Mouse (Mus musculus): ENCODE measurements around the gene Ckap4.
"Not testable (repeated sequence)": the region's sequence is repeated elsewhere in the genome, so short reads cannot be mapped to it uniquely, and the experiment has no call there.

The Ckap4 gene

DNA sequence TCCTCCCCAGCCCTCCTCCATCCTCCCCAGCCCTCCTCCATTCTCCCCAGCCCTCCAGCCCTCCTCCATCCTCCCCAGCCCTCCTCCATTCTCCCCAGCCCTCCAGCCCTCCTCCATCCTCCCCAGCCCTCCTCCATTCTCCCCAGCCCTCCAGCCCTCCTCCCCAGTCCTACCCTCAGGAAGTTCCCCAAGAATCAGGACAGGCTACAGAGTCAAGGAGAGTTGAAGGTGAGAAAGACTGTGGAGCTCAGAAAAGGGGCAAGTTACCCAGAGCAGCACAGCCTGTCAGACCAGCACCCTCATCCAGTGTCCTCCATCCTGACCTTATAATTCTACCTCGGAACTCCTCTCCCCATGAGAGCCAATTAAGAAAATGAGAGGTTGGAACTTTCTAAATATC is 17.9 kb downstream of the Ckap4 start:
- in situ Hi-C loops (cut with MboI; ENCODE audit: low pct_unique_long_range_greater_than_20kb in 1 of 2, low sequenced_read_pairs in 2 of 2, unreplicated experiment in 1 of 2): not testable (repeated sequence)

- in situ Hi-C loops (cut with MboI; ENCODE audit: low pct_unique_long_range_greater_than_20kb in 1 of 2, low sequenced_read_pairs in 2 of 2, unreplicated experiment in 1 of 2): no loop called here
Measured at GRCm38 (mm10) chr10:84515512-84515950, 18.3 kb downstream of the Ckap4 start.

DNA sequence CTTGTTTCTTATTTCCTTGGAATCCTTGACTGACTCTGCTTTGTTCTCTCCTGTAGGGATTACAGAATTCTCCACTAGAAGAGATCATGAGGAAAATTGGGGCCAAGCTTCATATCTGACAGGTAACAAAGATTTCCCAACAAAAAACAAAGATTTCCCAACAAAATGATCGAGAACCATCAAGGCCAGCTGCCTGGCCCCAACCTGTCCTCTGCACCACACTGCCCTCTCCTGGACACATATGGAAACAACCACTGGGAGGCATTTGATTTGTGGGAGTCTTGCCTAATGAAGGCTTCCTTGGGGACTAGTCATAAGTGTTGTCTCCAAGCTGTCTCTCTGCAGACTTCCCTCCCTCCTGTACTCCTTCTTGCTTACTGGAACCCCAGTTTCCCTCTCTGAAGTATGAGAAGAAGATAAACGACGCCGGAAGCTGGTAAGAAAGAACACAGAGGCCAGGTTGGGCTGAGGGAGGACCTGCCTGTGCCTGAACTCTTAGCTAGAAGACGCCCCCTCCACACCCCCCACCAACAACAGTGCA is 19.8 kb downstream of the Ckap4 start:
- in situ Hi-C loops (cut with MboI; ENCODE audit: low pct_unique_long_range_greater_than_20kb in 1 of 2, low sequenced_read_pairs in 2 of 2, unreplicated experiment in 1 of 2): no loop called here

DNA sequence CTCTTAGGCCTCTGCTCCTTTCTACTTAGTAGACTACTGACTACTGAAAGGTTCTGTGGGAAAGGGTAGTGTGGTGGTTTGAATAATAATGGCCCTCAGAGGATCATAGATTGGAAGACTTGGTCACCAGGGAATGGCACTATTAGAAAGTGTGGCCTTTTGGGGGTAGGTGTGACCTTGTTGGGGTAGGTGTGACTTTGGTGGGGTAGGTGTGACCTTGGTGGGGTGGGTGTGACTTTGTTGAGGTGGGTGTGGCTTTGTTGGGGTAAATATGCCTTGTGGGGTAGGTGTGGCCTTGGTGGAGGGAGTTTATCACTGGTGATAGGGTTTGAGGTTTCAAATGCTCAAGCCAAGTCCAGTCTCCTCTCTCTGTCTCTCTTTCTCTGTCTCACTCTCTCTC is 21.1 kb downstream of the Ckap4 start:
- in situ Hi-C loops (cut with MboI; ENCODE audit: low pct_unique_long_range_greater_than_20kb in 1 of 2, low sequenced_read_pairs in 2 of 2, unreplicated experiment in 1 of 2): no loop called here

- in situ Hi-C loops (cut with MboI; ENCODE audit: low pct_unique_long_range_greater_than_20kb in 1 of 2, low sequenced_read_pairs in 2 of 2, unreplicated experiment in 1 of 2): no loop called here
Measured at GRCm38 (mm10) chr10:84508603-84509002, 25.3 kb downstream of the Ckap4 start.

DNA sequence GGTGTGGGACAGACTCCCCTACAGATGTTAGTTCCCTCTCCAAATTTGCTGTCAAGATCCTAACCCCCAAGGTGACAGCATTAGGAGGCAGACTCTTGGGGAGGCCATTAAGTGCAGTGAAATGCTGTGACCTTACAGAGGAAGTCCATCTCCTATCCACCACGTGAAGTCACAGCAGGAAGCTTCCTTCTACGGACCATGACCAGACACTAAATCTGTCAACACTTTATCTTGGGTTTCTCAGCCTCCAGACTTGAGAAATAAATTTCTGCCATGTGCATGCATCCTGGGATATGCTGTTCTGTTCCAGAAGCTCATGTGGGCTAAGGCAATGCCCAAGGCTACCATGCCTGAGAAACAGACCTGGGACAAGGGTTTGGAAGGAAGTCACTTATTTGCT is 35.0 kb downstream of the Ckap4 start:
- in situ Hi-C loops (cut with MboI; ENCODE audit: low pct_unique_long_range_greater_than_20kb in 1 of 2, low sequenced_read_pairs in 2 of 2, unreplicated experiment in 1 of 2): no loop called here

DNA sequence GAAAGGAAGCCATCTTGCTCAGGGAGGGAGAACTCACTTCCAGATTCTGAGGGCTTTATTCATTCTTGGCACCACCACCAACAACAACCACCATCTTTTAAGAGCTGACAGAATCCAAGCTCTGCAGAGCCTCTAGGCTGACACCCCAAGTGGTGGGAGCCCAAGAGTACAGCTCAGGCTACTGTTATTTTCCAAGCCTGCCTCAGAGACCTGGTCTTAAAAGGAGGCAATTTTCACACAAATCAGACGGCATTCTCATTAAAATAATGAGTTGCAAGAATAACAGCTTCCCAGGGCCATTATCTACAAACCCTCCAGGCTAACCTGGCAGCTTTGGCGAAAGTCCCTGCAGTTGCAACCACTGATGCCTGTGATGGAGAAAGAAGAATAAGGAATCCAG is 37.1 kb downstream of the Ckap4 start:
- in situ Hi-C loops (cut with MboI; ENCODE audit: low pct_unique_long_range_greater_than_20kb in 1 of 2, low sequenced_read_pairs in 2 of 2, unreplicated experiment in 1 of 2): no loop called here

GRCm38 (mm10) chr10:84494432-84494831 is 39.4 kb downstream of the Ckap4 start:
- in situ Hi-C loops (cut with MboI; ENCODE audit: low pct_unique_long_range_greater_than_20kb in 1 of 2, low sequenced_read_pairs in 2 of 2, unreplicated experiment in 1 of 2): no loop called here

- in situ Hi-C loops (cut with MboI; ENCODE audit: low pct_unique_long_range_greater_than_20kb in 1 of 2, low sequenced_read_pairs in 2 of 2, unreplicated experiment in 1 of 2): no loop called here
Measured at GRCm38 (mm10) chr10:84490115-84490514, 43.7 kb downstream of the Ckap4 start.

DNA sequence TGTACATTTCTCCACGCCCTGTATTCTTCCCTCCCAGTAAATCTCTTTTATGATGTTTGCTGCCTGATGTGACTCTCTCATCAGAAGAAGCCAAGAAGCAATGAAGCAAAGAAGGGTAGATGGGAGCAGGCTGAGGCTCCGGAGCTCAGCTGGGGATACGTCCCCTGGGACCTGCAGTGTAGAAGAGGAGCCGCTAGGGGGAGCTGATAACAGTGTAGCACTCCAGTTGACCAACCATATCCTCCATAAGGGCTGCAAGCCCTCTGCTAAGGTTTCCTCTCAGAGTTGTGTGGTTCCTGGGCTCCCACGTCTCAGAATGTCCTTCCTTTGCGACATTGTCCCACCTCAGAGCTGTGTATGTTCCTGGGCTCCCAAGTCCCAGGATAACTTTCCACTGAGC is 45.5 kb downstream of the Ckap4 start:
- in situ Hi-C loops (cut with MboI; ENCODE audit: low pct_unique_long_range_greater_than_20kb in 1 of 2, low sequenced_read_pairs in 2 of 2, unreplicated experiment in 1 of 2): no loop called here

GRCm38 (mm10) chr10:84484661-84485060 is 49.2 kb downstream of the Ckap4 start:
- in situ Hi-C loops (cut with MboI; ENCODE audit: low pct_unique_long_range_greater_than_20kb in 1 of 2, low sequenced_read_pairs in 2 of 2, unreplicated experiment in 1 of 2): no loop called here

DNA sequence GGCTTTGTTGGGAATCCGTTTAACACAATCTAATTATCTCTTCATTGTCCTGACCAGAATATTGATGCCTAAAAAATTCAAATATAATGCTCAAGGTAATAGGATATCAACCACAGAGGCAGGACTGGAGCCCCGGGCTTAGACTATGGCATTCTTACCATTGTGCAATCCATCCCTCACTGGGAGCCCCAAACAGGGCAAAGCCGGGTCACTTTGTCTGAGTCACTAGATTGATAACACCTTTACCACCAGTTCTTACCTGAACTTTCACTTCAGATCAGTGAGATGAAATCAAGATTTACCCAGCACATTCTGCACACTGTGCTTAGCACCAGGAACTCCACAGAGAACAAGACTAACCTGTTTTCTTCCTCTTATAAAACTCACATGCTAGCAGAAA is 50.3 kb downstream of the Ckap4 start:
- in situ Hi-C loops (cut with MboI; ENCODE audit: low pct_unique_long_range_greater_than_20kb in 1 of 2, low sequenced_read_pairs in 2 of 2, unreplicated experiment in 1 of 2): no loop called here

DNA sequence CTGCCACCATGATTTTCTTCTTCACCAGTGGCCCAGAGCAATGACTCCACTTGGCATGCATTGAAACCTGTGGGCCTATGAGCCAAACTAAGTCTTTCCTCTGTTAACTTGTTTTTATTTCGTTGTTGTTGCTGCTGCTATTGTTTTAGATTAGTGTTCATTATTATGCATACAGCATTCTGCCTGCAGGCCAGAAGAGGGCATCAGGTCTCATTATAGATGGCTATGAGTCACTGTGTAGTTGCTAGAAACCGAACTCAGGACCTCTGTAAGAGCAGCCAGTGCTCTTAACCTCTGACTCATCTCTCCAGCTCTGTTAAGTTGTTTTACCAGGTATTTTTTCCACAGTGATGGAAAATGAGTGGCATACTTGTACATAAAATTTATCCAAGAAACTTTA is 50.8 kb downstream of the Ckap4 start:
- in situ Hi-C loops (cut with MboI; ENCODE audit: low pct_unique_long_range_greater_than_20kb in 1 of 2, low sequenced_read_pairs in 2 of 2, unreplicated experiment in 1 of 2): no loop called here

GRCm38 (mm10) chr10:84482418-84482817 is 51.4 kb downstream of the Ckap4 start:
- in situ Hi-C loops (cut with MboI; ENCODE audit: low pct_unique_long_range_greater_than_20kb in 1 of 2, low sequenced_read_pairs in 2 of 2, unreplicated experiment in 1 of 2): not testable (repeated sequence)

GRCm38 (mm10) chr10:84481327-84481671 is 52.6 kb downstream of the Ckap4 start:
- in situ Hi-C loops (cut with MboI; ENCODE audit: low pct_unique_long_range_greater_than_20kb in 1 of 2, low sequenced_read_pairs in 2 of 2, unreplicated experiment in 1 of 2): no loop called here

GRCm38 (mm10) chr10:84480667-84481326 is 53.1 kb downstream of the Ckap4 start:
- in situ Hi-C loops (cut with MboI; ENCODE audit: low pct_unique_long_range_greater_than_20kb in 1 of 2, low sequenced_read_pairs in 2 of 2, unreplicated experiment in 1 of 2): no loop called here

DNA sequence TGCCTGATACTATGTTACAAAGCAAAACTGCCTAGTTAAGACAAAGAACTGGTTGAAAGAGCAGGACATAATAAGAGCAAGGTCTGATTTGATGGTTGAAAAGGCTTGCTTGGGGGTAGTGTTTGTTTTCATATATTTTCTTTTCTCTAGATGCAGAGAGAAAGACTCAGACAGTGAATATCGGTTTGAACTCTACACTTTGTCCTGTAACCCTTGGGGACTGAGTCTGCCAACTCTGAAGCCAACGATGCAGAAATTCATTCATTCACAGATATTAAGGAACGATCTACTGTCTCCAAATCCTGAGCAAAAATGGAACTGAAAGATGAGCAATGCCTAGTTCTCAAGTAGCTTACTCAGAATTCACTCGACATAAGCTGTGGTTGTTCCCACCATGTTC is 53.7 kb downstream of the Ckap4 start:
- in situ Hi-C loops (cut with MboI; ENCODE audit: low pct_unique_long_range_greater_than_20kb in 1 of 2, low sequenced_read_pairs in 2 of 2, unreplicated experiment in 1 of 2): no loop called here

DNA sequence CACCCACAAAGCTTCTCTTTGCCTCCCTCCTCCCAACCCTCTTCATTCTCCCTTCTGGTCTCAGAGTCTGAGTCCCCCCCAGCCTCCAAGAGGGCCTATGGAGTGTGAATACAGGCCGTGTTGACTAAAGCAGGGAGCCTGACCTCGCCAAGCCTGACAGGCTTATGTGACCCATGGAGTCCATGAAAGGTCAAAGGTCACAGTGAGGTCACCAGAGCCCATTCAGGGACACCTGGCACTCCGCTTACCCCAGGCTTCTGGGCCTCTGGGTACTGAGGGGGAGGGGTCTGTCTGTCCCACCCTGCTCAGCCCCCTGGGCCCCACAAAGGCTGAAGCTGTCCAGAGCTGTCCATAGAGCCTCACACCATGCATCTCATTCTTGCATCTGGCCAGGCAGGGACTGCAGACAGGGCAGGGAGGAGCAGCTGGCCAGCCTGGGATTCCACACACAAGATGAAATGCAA is 56.2 kb downstream of the Ckap4 start:
- in situ Hi-C loops (cut with MboI; ENCODE audit: low pct_unique_long_range_greater_than_20kb in 1 of 2, low sequenced_read_pairs in 2 of 2, unreplicated experiment in 1 of 2): no loop called here

DNA sequence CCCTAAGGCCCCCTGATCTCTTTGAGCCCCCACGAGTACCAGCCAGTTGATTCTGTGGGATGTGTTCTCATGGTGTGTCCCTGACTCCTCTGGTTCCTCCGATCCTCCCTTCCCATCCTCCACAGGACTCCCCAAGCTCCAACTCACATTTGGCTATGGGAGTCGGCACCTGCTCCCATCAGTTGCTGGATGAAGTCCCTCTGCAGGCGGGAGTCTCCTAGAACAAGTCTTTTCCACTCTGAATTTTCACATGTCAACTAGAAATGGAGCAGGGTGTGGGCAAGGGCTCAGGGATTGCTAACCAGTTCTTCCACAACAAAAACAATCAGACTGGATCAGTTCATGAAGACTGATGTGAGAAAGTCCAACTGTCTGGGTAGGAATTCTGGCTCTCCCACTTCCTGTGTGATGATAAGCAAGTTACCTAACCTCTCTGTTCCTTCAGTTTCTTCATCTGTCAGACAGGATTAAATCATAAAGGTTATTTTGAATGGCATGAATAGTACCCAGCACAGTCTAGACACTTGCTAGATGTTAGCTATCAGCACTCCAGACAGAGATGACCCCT is 56.7 kb downstream of the Ckap4 start:
- in situ Hi-C loops (cut with MboI; ENCODE audit: low pct_unique_long_range_greater_than_20kb in 1 of 2, low sequenced_read_pairs in 2 of 2, unreplicated experiment in 1 of 2): no loop called here

Measured in mouse embryonic stem cell (cell line).